Mouse (Mus musculus) midbrain, embryonic 13.5 days (tissue): Measurements from ENCODE around the gene Uchl5. TPM values are rescaled to one million over a fixed set of nuclear protein-coding genes. Genes with fewer than 3 reads are reported as not detected.

ENCODE experiments used
- polyA plus RNA-seq: library from polyadenylated mRNA; unstranded; fragments of >200 nt; fragmentation: Nextera tagmentation; extraction: Ambion mirVana; gene quantifications from 2 replicates; pipeline ENCODE4 v1.2.1, GENCODE M21; 2015

The Uchl5 gene
- polyA plus RNA-seq, 1 experiment from 2014 or later = 79.4 TPM

Other genes starting within 250 kb of the Uchl5 start
- gene B3galt2, start 136.6 kb upstream of the Uchl5 start, polyA plus RNA-seq = 4.3 and 4.5 TPM in 2 replicates
- gene Cdc73, start 74.4 kb upstream of the Uchl5 start, polyA plus RNA-seq = 21.0 and 26.8 TPM in 2 replicates
- gene Glrx2, start 60.9 kb upstream of the Uchl5 start, polyA plus RNA-seq = 135 and 140 TPM in 2 replicates
- 46.0 and 51.8 TPM in 2 replicates for gene Trove2, start 204 bp upstream of the Uchl5 start, polyA plus RNA-seq
- 170 and 177 TPM in 2 replicates for gene Rgs2, start 226.9 kb downstream of the Uchl5 start, polyA plus RNA-seq